Mouse (Mus musculus) CD4-positive naive resting alpha-beta T cell, adult 57 days (primary cell): Measurements from ENCODE around the gene Taar2. TPM values are rescaled to one million over a fixed set of nuclear protein-coding genes. Genes with fewer than 3 reads are reported as not detected.

Experiments used
- total RNA-seq: library from RNA; stranded (reverse); gene quantifications from one replicate; pipeline ENCODE4 v1.2.4, GENCODE M21; 2023

Gene Taar2
- total RNA-seq, result not detected

GRCm38 (mm10) chr10:23938312-23938711, at the start of gene Taar2:
Gene Taar2, plus strand, starts transcription at chr10:23938572.

DNA sequence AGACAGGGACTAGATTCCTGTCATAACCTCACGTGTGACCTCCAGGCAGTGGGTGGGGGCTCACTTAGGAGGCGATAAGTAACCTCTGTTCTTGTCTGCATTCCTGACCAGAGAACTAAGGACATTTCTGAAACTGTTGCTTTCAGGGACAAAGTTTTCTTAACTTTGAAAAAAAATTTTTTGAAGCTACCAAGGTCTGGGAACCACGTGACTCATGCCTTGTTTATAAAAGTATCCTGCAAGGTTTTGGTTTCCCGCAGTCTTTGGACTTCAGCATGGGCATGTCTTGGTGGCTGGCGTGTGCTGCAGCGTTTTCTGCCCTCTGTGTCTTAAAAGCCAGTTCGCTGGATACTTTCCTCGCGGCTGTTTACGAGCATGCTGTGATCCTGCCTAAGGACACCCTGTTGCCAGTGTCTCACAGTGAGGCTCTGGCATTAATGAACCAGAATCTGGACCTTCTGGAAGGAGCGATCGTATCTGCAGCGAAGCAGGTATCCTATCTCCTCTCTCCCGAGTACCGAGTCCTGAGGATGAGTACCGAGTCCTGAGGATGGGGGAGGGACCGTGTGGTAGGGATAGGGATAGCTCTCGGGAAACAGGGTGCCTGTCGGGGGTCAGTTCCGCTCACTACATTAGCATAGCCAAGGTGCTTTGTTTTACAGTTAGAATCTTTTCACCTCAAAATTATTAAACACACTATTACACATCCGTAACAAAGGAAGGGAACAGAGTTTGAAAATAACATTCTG, 43.6 kb upstream of the Taar2 start, which contains the start of gene Vnn1:
Vnn1 (plus strand) TSS at position 88 of the 749 bp plus-strand sequence.

GRCm38 (mm10) chr10:23920056-23920455, 18.3 kb upstream of the Taar2 start, which contains the start of gene Taar1:
Gene Taar1, plus strand, starts transcription at chr10:23920356.

DNA sequence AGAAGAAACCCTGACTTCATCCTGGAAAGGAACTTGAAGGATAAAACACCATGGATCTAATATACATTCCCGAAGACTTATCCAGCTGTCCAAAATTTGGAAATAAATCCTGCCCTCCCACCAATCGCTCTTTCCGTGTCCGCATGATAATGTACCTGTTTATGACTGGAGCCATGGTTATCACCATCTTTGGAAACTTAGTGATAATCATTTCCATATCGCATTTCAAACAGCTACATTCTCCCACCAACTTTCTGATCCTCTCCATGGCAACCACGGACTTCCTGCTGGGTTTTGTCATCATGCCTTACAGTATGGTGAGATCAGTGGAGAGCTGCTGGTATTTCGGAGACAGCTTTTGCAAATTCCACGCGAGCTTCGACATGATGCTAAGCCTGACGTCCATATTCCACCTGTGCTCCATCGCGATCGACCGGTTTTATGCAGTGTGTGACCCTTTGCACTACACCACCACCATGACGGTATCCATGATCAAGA, 11.2 kb downstream of the Taar2 start, which contains the start of gene Taar3:
Taar3 (plus strand) TSS at position 51 of the 498 bp plus-strand sequence.

DNA sequence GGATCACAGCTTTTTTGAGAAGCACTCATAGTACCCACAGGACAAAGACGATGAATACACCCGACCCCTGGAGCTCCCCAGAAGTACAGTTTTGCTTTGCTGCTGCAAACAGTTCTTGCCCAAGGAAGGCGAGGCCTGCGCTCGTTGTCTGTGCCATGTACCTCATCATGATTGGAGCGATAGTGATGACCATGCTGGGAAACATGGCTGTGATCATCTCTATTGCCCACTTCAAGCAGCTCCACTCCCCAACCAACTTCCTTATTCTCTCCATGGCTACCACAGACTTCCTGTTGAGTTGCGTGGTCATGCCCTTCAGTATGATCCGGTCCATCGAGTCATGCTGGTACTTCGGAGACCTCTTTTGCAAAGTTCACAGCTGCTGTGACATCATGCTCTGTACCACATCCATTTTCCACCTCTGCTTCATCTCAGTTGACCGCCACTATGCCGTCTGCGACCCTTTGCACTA, 22.1 kb downstream of the Taar2 start, which contains the start of gene Taar4:
Taar4 (plus strand) TSS at position 51 of the 472 bp plus-strand sequence.

GRCm38 (mm10) chr10:23970656-23971165, 32.3 kb downstream of the Taar2 start, which contains the start of gene Taar5:
Gene Taar5, plus strand, starts transcription at chr10:23970706.

GRCm38 (mm10) chr10:23985546-23985945, 47.2 kb downstream of the Taar2 start, which contains the start of gene Taar6:
Gene Taar6, minus strand, starts transcription at chr10:23985646.

Other genes starting within 250 kb of the Taar2 start
- gene Rps12, start 151.3 kb upstream of the Taar2 start, total RNA-seq, result 889 TPM
- not detected for gene Slc18b1, start 141.6 kb upstream of the Taar2 start, total RNA-seq
- gene Vnn3, start 87.1 kb upstream of the Taar2 start, total RNA-seq, result 0.53 TPM
- gene Vnn1, start 43.9 kb upstream of the Taar2 start, total RNA-seq, result not detected
- not detected for gene Taar1, start 18.2 kb upstream of the Taar2 start, total RNA-seq
- gene Taar3, start 11.0 kb downstream of the Taar2 start, total RNA-seq, result not detected
- gene Taar4, start 21.9 kb downstream of the Taar2 start, total RNA-seq, result not detected
- not detected for gene Taar5, start 32.1 kb downstream of the Taar2 start, total RNA-seq
- not detected for gene Taar6, start 47.1 kb downstream of the Taar2 start, total RNA-seq
- not detected for gene Taar7a, start 54.9 kb downstream of the Taar2 start, total RNA-seq
- not detected for gene Taar7b, start 61.4 kb downstream of the Taar2 start, total RNA-seq
- not detected for gene Taar7d, start 88.7 kb downstream of the Taar2 start, total RNA-seq
- gene Taar7e, start 99.0 kb downstream of the Taar2 start, total RNA-seq, result not detected
- gene Taar7f, start 110.9 kb downstream of the Taar2 start, total RNA-seq, result not detected
- not detected for gene Taar8a, start 137.9 kb downstream of the Taar2 start, total RNA-seq
- not detected for gene Taar8b, start 153.7 kb downstream of the Taar2 start, total RNA-seq
- gene Taar8c, start 163.3 kb downstream of the Taar2 start, total RNA-seq, result not detected
- gene Taar9, start 171.0 kb downstream of the Taar2 start, total RNA-seq, result not detected
- gene Stx7, start 210.7 kb downstream of the Taar2 start, total RNA-seq, result 30.6 TPM